Mouse (Mus musculus) common myeloid progenitor, adult 5-6 weeks (primary cell): ENCODE data around the gene Lrrc75b. TPM values are rescaled to one million over a fixed set of nuclear protein-coding genes. Genes with fewer than 3 reads are reported as not detected.
"Not testable (repeated sequence)": the region's sequence is repeated elsewhere in the genome, so short reads cannot be mapped to it uniquely, and the experiment has no call there.

ENCODE experiments used
- ATAC-seq: replicated peaks from 2 replicates; pipeline ENCODE4 v1.8.0; 2016; ENCODE audit warnings: low read depth, mild to moderate bottlenecking, moderate TSS enrichment, inconsistent platforms; ENCODE audit not compliant: poor library complexity, severe bottlenecking
- total RNA-seq: library from RNA; stranded (forward); fragments of 200-1000, 187-1606 nt; gene quantifications from 2 replicates; pipeline ENCODE4 v1.2.3, GENCODE M21; 2017

Lrrc75b gene
- total RNA-seq, 1 experiment from 2014 or later = not detected

GRCm38 (mm10) chr10:75536123-75536522, 24.0 kb downstream of the Lrrc75b start:
- ATAC-seq = no peak

- no peak for ATAC-seq
Observed at GRCm38 (mm10) chr10:75535423-75535822, 24.7 kb downstream of the Lrrc75b start.

GRCm38 (mm10) chr10:75534934-75535333, 25.2 kb downstream of the Lrrc75b start:
- no peak for ATAC-seq

GRCm38 (mm10) chr10:75534216-75534615, 25.9 kb downstream of the Lrrc75b start:
- no peak for ATAC-seq

- ATAC-seq = no peak
Observed at GRCm38 (mm10) chr10:75531532-75532090, 28.5 kb downstream of the Lrrc75b start.

- no peak for ATAC-seq
Observed at GRCm38 (mm10) chr10:75530322-75530721, 29.8 kb downstream of the Lrrc75b start.

- ATAC-seq = not testable (repeated sequence)
Observed at GRCm38 (mm10) chr10:75525450-75525849, 34.7 kb downstream of the Lrrc75b start.

- no peak for ATAC-seq
Observed at GRCm38 (mm10) chr10:75521643-75522042, 38.5 kb downstream of the Lrrc75b start.

- ATAC-seq = no peak
Observed at GRCm38 (mm10) chr10:75520581-75520980, 39.5 kb downstream of the Lrrc75b start.

GRCm38 (mm10) chr10:75517758-75518143, 42.4 kb downstream of the Lrrc75b start, which contains the start of gene Gucd1:
Gene Gucd1, minus strand, starts transcription at chr10:75517972.
- peak; percentile 82 for ATAC-seq

- ATAC-seq = peak; percentile 82
Observed at GRCm38 (mm10) chr10:75517073-75517757, 42.9 kb downstream of the Lrrc75b start, which contains the start of gene Snrpd3. Gene Snrpd3, plus strand, starts transcription at chr10:75517551.

- ATAC-seq = no peak
Observed at GRCm38 (mm10) chr10:75516724-75517072, 43.4 kb downstream of the Lrrc75b start.

- no peak for ATAC-seq
Observed at GRCm38 (mm10) chr10:75516038-75516723, 43.9 kb downstream of the Lrrc75b start.

GRCm38 (mm10) chr10:75515216-75516037, 44.7 kb downstream of the Lrrc75b start:
- no peak for ATAC-seq

- no peak for ATAC-seq
Observed at GRCm38 (mm10) chr10:75514361-75514760, 45.8 kb downstream of the Lrrc75b start.

- no peak for ATAC-seq
Observed at GRCm38 (mm10) chr10:75513306-75514067, 46.6 kb downstream of the Lrrc75b start.

GRCm38 (mm10) chr10:75512796-75513195, 47.3 kb downstream of the Lrrc75b start:
- no peak for ATAC-seq

GRCm38 (mm10) chr10:75511897-75512296, 48.2 kb downstream of the Lrrc75b start:
- no peak for ATAC-seq

GRCm38 (mm10) chr10:75511060-75511459, 49.1 kb downstream of the Lrrc75b start:
- ATAC-seq = no peak

- ATAC-seq = no peak
Observed at GRCm38 (mm10) chr10:75510446-75510845, 49.7 kb downstream of the Lrrc75b start.
